Mouse (Mus musculus): ENCODE measurements around the gene Sart3. TPM values are rescaled to one million over a fixed set of nuclear protein-coding genes. Genes with fewer than 3 reads are reported as not detected.
"Not testable (repeated sequence)": the region's sequence is repeated elsewhere in the genome, so short reads cannot be mapped to it uniquely, and the experiment has no call there.

The Sart3 gene
- 63.4 TPM for polyA plus RNA-seq (2021)

DNA sequence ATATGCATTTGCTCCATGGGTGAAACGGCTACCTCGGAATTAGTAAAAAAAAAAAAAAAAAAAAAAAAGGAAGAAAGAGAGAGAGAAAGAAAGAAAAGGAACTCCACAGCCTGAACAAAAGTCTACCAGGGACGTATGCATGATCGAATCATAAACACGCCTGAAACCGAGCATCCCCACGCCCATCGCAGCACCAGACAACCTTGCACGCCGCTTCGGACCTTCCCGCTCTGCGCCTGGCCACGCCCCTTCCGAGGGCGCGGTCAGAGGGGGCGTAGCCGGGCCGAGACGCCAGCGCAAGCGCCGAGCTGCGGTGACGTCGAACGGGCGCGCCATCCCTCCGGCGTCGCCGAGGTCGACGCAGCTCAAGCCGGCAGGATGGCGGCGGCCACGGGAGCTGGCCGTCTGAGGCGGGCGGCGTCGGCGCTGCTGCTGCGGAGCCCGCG, at the start of gene Sart3, which contains the start of gene Iscu:
TSS of gene Sart3 (minus strand) at position 61 of the 446 bp plus-strand sequence.
TSS of gene Iscu (plus strand) at position 299 of the 446 bp plus-strand sequence.
- H3K27me3 ChIP-seq, result no peaks in the 10 kb centered on the region
- in situ Hi-C loops (cut with MboI; ENCODE audit: low pct_unique_long_range_greater_than_20kb), result loop anchor here (5.0 to 25.0 kb wide), 2 partner anchors 160 to 1460 kb away; no protein-coding TSS in a partner anchor
- ATAC-seq (peak; percentile 61), DNase-seq (ENCODE audit: low read depth, low spot score) (peak; percentile 82)
- CTCF ChIA-PET, result interaction anchor here (1.5 to 4.7 kb wide), 9 partner anchors 8 to 182 kb away, joined by 4 to 41 read pairs (median 6); no protein-coding TSS in a partner anchor
- no peak for TF ChIP-seq CTCF (IDR thresholded peaks at IDR 0.05)
- POLR2A ChIA-PET, result interaction anchor here (0.8 kb wide), 1 partner anchor 136 kb away, joined by 3 read pairs; the partner anchor contains the start of gene Coro1c

- no peak for ATAC-seq
- ChIA-PET POLR2A (no interaction called here), CTCF (interaction anchor here (1.4 kb wide), 1 partner anchor 16 kb away, joined by 4 read pairs; no protein-coding TSS in a partner anchor)
- in situ Hi-C loops (cut with MboI; ENCODE audit: low pct_unique_long_range_greater_than_20kb), result loop anchor here (10.0 kb wide), 1 partner anchor 454 kb away; no protein-coding TSS in a partner anchor
- H3K27me3 ChIP-seq, result peaks cover 5% of the 10 kb centered on the region
- DNase-seq (ENCODE audit: low read depth, low spot score), result no peak
- no peak for TF ChIP-seq CTCF (IDR thresholded peaks at IDR 0.05)
Observed at GRCm38 (mm10) chr5:113818572-113818971, 46.3 kb upstream of the Sart3 start.

- TF ChIP-seq CTCF (IDR thresholded peaks at IDR 0.05), result peak; percentile 88
- H3K27me3 ChIP-seq, result peaks cover 5% of the 10 kb centered on the region
- DNase-seq (ENCODE audit: low read depth, low spot score) (peak; percentile 15), ATAC-seq (peak; percentile 55)
- ChIA-PET CTCF (interaction anchor here (0.7 to 4.3 kb wide), 7 partner anchors 10 to 440 kb away, joined by 3 to 41 read pairs (median 3); partner anchors contain the start of genes Iscu and Tmem119), POLR2A (interaction anchor here (0.9 to 1.5 kb wide), 3 partner anchors 12 to 42 kb away, joined by 3 to 8 read pairs (median 3); no protein-coding TSS in a partner anchor)
- in situ Hi-C loops (cut with MboI; ENCODE audit: low pct_unique_long_range_greater_than_20kb), result loop anchor here (10.0 kb wide), 1 partner anchor 451 kb away; no protein-coding TSS in a partner anchor
Observed at GRCm38 (mm10) chr5:113815638-113816152, 43.4 kb upstream of the Sart3 start.

- H3K27me3 ChIP-seq, result peaks cover 5% of the 10 kb centered on the region
- ChIA-PET POLR2A (interaction anchor here (1.5 kb wide), 2 partner anchors 40 to 41 kb away, joined by 3 to 8 read pairs; no protein-coding TSS in a partner anchor), CTCF (interaction anchor here (1.2 to 4.3 kb wide), 3 partner anchors 10 to 40 kb away, joined by 3 to 41 read pairs (median 4); partner anchors contain the start of genes Iscu and Tmem119)
- DNase-seq (ENCODE audit: low read depth, low spot score) (no peak), ATAC-seq (no peak)
- TF ChIP-seq CTCF (IDR thresholded peaks at IDR 0.05), result no peak
- in situ Hi-C loops (cut with MboI; ENCODE audit: low pct_unique_long_range_greater_than_20kb), result loop anchor here (10.0 kb wide), 1 partner anchor 450 kb away; no protein-coding TSS in a partner anchor
Observed at GRCm38 (mm10) chr5:113815041-113815389, 42.7 kb upstream of the Sart3 start.

DNA sequence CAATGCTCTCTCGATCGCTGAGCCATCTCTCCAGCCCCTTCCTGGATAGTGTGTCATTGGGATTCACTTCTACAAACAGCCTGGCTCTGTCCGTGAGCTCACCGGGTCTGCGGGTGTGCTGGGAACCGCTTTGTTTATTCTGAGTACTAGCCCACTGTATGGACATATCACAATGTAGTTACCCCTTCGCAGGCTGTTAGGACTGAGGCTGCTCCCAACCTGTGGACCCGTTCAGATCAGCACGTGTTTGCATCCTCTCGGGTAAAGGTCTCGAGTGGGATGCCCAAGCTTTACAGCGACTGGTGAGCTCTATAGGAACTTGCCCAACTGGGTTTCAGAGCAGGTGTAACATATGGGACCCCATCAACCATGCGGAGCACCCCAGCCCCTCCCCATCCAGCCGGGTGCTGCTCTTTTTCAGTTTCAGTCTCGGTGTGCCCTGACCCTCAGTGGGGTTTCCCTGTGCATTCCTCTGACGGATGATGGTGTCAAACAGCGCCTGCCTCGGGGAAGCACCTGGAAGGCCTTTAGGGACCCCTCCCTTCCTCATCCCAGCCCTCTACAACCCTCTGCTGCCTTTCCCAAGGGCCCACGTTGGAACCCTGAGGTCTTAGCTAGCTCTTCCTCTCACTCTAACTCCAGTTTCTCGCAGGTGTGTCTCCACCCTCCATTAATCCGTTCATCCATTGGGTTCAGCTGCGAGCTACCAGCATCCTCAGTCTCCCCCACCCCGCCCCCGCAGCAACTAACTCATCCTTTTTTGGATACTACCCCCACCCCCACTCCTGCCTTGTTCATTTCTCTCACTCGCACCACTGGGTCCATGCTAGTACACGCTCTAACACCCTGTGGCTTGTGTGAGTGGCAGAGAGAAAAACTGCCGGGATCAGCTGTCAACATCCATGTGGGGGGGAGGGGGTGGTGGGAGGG, 42.1 kb upstream of the Sart3 start:
- POLR2A ChIA-PET, result interaction anchor here (1.5 kb wide), 1 partner anchor 39 kb away, joined by 8 read pairs; no protein-coding TSS in a partner anchor
- peaks cover 5% of the 10 kb centered on the region for H3K27me3 ChIP-seq
- ATAC-seq (no peak), DNase-seq (ENCODE audit: low read depth, low spot score) (no peak)
- in situ Hi-C loops (cut with MboI; ENCODE audit: low pct_unique_long_range_greater_than_20kb), result loop anchor here (5.0 to 10.0 kb wide), 2 partner anchors 37 to 450 kb away; no protein-coding TSS in a partner anchor
- TF ChIP-seq CTCF (IDR thresholded peaks at IDR 0.05), result no peak
- CTCF ChIA-PET, result interaction anchor here (0.9 to 4.3 kb wide), 6 partner anchors 10 to 57 kb away, joined by 3 to 41 read pairs (median 4); partner anchors contain the start of genes Iscu and Tmem119

GRCm38 (mm10) chr5:113813608-113814007, 41.3 kb upstream of the Sart3 start:
- peak; percentile 62 for TF ChIP-seq CTCF (IDR thresholded peaks at IDR 0.05)
- in situ Hi-C loops (cut with MboI; ENCODE audit: low pct_unique_long_range_greater_than_20kb), result loop anchor here (5.0 to 10.0 kb wide), 2 partner anchors 36 to 449 kb away; no protein-coding TSS in a partner anchor
- CTCF ChIA-PET, result interaction anchor here (0.9 to 4.3 kb wide), 4 partner anchors 13 to 129 kb away, joined by 3 to 41 read pairs (median 4); partner anchors contain the start of gene Iscu
- POLR2A ChIA-PET, result no interaction called here
- H3K27me3 ChIP-seq, result no peaks in the 10 kb centered on the region
- DNase-seq (ENCODE audit: low read depth, low spot score) (no peak), ATAC-seq (no peak)

DNA sequence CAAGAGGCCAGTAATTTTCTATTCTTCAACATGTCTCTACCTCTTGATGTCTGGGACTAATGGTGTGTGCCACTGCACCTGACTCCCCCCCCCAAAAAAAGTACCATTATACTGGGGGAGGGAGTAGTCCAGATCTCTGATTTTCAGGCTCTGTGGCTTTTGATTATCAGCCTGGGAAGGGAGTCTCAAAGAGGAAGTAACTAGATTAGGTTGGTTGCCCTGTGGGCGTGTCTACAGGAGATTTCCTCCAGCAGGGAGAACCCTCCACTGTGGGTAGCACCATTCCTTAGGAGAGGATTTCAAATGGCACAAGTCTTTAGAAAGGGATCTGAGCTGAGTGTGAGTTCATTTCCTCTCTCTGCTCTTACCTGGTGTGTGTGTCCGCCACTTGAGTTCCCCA, 40.3 kb upstream of the Sart3 start:
- POLR2A ChIA-PET, result no interaction called here
- CTCF ChIA-PET, result interaction anchor here (4.3 kb wide), 1 partner anchor 38 kb away, joined by 41 read pairs; the partner anchor contains the start of gene Iscu
- in situ Hi-C loops (cut with MboI; ENCODE audit: low pct_unique_long_range_greater_than_20kb), result loop anchor here (5.0 to 10.0 kb wide), 2 partner anchors 35 to 448 kb away; no protein-coding TSS in a partner anchor

GRCm38 (mm10) chr5:113811824-113812420, 39.6 kb upstream of the Sart3 start:
- in situ Hi-C loops (cut with MboI; ENCODE audit: low pct_unique_long_range_greater_than_20kb), result loop anchor here (5.0 to 10.0 kb wide), 2 partner anchors 35 to 447 kb away; no protein-coding TSS in a partner anchor
- not testable (repeated sequence) for DNase-seq (ENCODE audit: low read depth, low spot score); ATAC-seq
- ChIA-PET POLR2A (interaction anchor here (1.0 kb wide), 1 partner anchor 37 kb away, joined by 3 read pairs; no protein-coding TSS in a partner anchor), CTCF (interaction anchor here (0.9 to 1.9 kb wide), 4 partner anchors 9 to 38 kb away, joined by 3 to 17 read pairs (median 4); no protein-coding TSS in a partner anchor)
- H3K27me3 ChIP-seq, result peaks cover 15% of the 10 kb centered on the region

More for the DNA sequence above, 40.3 kb upstream of the Sart3 start:
- no peak for TF ChIP-seq CTCF (IDR thresholded peaks at IDR 0.05)
- DNase-seq (ENCODE audit: low read depth, low spot score) (no peak), ATAC-seq (no peak)
- H3K27me3 ChIP-seq, result peaks cover 9% of the 10 kb centered on the region

- ChIA-PET POLR2A (no interaction called here), CTCF (no interaction called here)
- in situ Hi-C loops (cut with MboI; ENCODE audit: low pct_unique_long_range_greater_than_20kb), result loop anchor here (5.0 to 10.0 kb wide), 2 partner anchors 33 to 445 kb away; no protein-coding TSS in a partner anchor
- no peak for ATAC-seq
- TF ChIP-seq CTCF (IDR thresholded peaks at IDR 0.05), result no peak
- DNase-seq (ENCODE audit: low read depth, low spot score), result no peak
- H3K27me3 ChIP-seq, result peaks cover 20% of the 10 kb centered on the region
Observed at GRCm38 (mm10) chr5:113810111-113810510, 37.8 kb upstream of the Sart3 start.

Data from Patski (cell line).